ENCODE assay signal across 8 mouse cellular contexts in genomic region chr11:101172434-101172815, GRCm38 (mm10). TPM values are rescaled to one million over a fixed set of nuclear protein-coding genes. Genes with fewer than 3 reads are reported as not detected.
A peak's percentile ranks its signal among the peaks of the same experiment; 100 is the strongest.
DNase-seq lines count a peak whose midpoint lies in the region; ATAC-seq and TF ChIP-seq lines count a peak whose summit lies in the region.

No protein-coding gene starts in this region.

- DNase-seq in layer of hippocampus, adult 2 months (ENCODE audit: low spot score in 2 of 2), result no peak
- DNase-seq in layer of hippocampus, postnatal 36 days, result no peak
- no peak for DNase-seq in embryonic facial prominence, embryonic 11.5 days (ENCODE audit: low spot score)
- DNase-seq in cerebellum, postnatal 36 days, result no peak
- no peak for DNase-seq in adrenal gland, postnatal 4 days (ENCODE audit: low spot score in 2 of 2)

- H3K27ac ChIP-seq in layer of hippocampus, adult 2 months, result peak overlapping the region; percentile 84
- H3K27ac ChIP-seq in embryonic facial prominence, embryonic 11.5 days (replicated peaks; ENCODE audit: low read depth, low read length), result no peak overlapping the region
- H3K27ac ChIP-seq in intestine, postnatal 0 days (ENCODE audit: low read depth, low read length), result peak overlapping the region; percentile 17
- H3K27ac ChIP-seq in neural tube, embryonic 14.5 days (ENCODE audit: low read depth, low read length), result peak overlapping the region; percentile 82

- TF ChIP-seq CTCF in layer of hippocampus, adult 2 months (conservative IDR thresholded peaks at IDR 0.05), result no peak
- TF ChIP-seq CTCF in intestine, postnatal 0 days (IDR thresholded peaks at IDR 0.05; ENCODE audit: low read depth), result no peak

- peaks cover 18% of the 10 kb centered on the region for H3K4me1 ChIP-seq in embryonic facial prominence, embryonic 11.5 days (ENCODE audit: control insufficient read depth, insufficient read depth, low read length)
- peaks cover 26% of the 10 kb centered on the region for H3K4me1 ChIP-seq in intestine, postnatal 0 days (replicated peaks; ENCODE audit: control insufficient read depth, insufficient read depth, low read length)
- peaks cover 52% of the 10 kb centered on the region for H3K4me1 ChIP-seq in neural tube, embryonic 14.5 days (ENCODE audit: control insufficient read depth, insufficient read depth, low read length)

- H3K4me2 ChIP-seq in embryonic facial prominence, embryonic 11.5 days (ENCODE audit: low read depth, low read length), result peak overlapping the region; percentile 81
- peak overlapping the region; percentile 93 for H3K4me2 ChIP-seq in intestine, postnatal 0 days (replicated peaks; ENCODE audit: low read depth)
- H3K4me2 ChIP-seq in neural tube, embryonic 14.5 days (ENCODE audit: low read depth, low read length), result peak overlapping the region; percentile 87

- WGBS in embryonic facial prominence, embryonic 11.5 days, result 11% methylated on average over 5 of the region's 5 CpGs
- 19% methylated on average over 5 of the region's 5 CpGs for WGBS in intestine, postnatal 0 days
- WGBS in neural tube, embryonic 14.5 days, result 14% methylated on average over 5 of the region's 5 CpGs

- no peaks in the 10 kb centered on the region for H3K9me3 ChIP-seq in embryonic facial prominence, embryonic 11.5 days (replicated peaks; ENCODE audit: control insufficient read depth, low read length)
- H3K9me3 ChIP-seq in intestine, postnatal 0 days (ENCODE audit: control insufficient read depth), result no peaks in the 10 kb centered on the region
- no peaks in the 10 kb centered on the region for H3K9me3 ChIP-seq in neural tube, embryonic 14.5 days (ENCODE audit: control insufficient read depth, low read length)

- H3K27me3 ChIP-seq in embryonic facial prominence, embryonic 11.5 days (ENCODE audit: control insufficient read depth, insufficient read depth, low read length), result peaks cover 66% of the 10 kb centered on the region
- peaks cover 11% of the 10 kb centered on the region for H3K27me3 ChIP-seq in intestine, postnatal 0 days (replicated peaks; ENCODE audit: control insufficient read depth, insufficient read depth, low read length)
- H3K27me3 ChIP-seq in neural tube, embryonic 14.5 days (ENCODE audit: control insufficient read depth, insufficient read depth, low read length), result peaks cover 16% of the 10 kb centered on the region

- H3K36me3 ChIP-seq in embryonic facial prominence, embryonic 11.5 days (replicated peaks; ENCODE audit: control insufficient read depth, insufficient read depth, low read depth, low read length), result no peaks in the 10 kb centered on the region
- H3K36me3 ChIP-seq in intestine, postnatal 0 days (ENCODE audit: control insufficient read depth, insufficient read depth), result peaks cover 9% of the 10 kb centered on the region
- peaks cover 4% of the 10 kb centered on the region for H3K36me3 ChIP-seq in neural tube, embryonic 14.5 days (ENCODE audit: control insufficient read depth, insufficient read depth, low read length)

- peak overlapping the region; percentile 64 for H3K4me3 ChIP-seq in layer of hippocampus, adult 2 months
- H3K4me3 ChIP-seq in embryonic facial prominence, embryonic 11.5 days (ENCODE audit: low read depth, low read length), result peak overlapping the region; percentile 42
- H3K4me3 ChIP-seq in intestine, postnatal 0 days (ENCODE audit: low read depth, low read length), result peak overlapping the region; percentile 79
- H3K4me3 ChIP-seq in neural tube, embryonic 14.5 days (ENCODE audit: low read depth, low read length), result peak overlapping the region; percentile 50

- ATAC-seq in embryonic facial prominence, embryonic 11.5 days (replicated peaks; ENCODE audit: insufficient number of reproducible peaks, low FRiP score, low TSS enrichment, low read depth), result no peak
- ATAC-seq in intestine, postnatal 0 days, result no peak
- ATAC-seq in neural tube, embryonic 14.5 days (ENCODE audit: low read depth), result no peak
- ATAC-seq in megakaryocyte progenitor cell, adult 5-6 weeks (replicated peaks; ENCODE audit: poor library complexity), result no peak

- H3K9ac ChIP-seq in embryonic facial prominence, embryonic 11.5 days (replicated peaks; ENCODE audit: low read length), result peak overlapping the region; percentile 44
- 0 out of 2 replicates have a peak overlapping the region, but pooled peaks have one; percentile 45 for H3K9ac ChIP-seq in intestine, postnatal 0 days (ENCODE audit: low read depth, low read length)
- peak overlapping the region; percentile 63 for H3K9ac ChIP-seq in neural tube, embryonic 14.5 days (replicated peaks; ENCODE audit: low read depth, low read length)

RNA-seq across cellular contexts. Expression of gene Plekhh3, which starts 1.3 kb away (rescaled TPM):
- total RNA-seq in layer of hippocampus, adult 2 months (2021), result 10 to 100 TPM; 14.5 to 15.4 TPM
- total RNA-seq in layer of hippocampus, postnatal 36 days (2021), result 10 to 100 TPM; 12.5 to 14.8 TPM
- 3.7 and 5.3 TPM in 2 replicates for polyA plus RNA-seq in embryonic facial prominence, embryonic 11.5 days (2014; fragmentation: Nextera tagmentation; extraction: Ambion mirVana)
- 7.7 and 7.8 TPM in 2 replicates for polyA plus RNA-seq in intestine, postnatal 0 days (2015; fragmentation: Nextera tagmentation; extraction: Ambion mirVana)
- polyA plus RNA-seq in neural tube, embryonic 14.5 days (2014; fragmentation: Nextera tagmentation; extraction: Ambion mirVana), result 7.2 and 10.5 TPM in 2 replicates
- 0.66 TPM in 1 of 2 replicates, not detected in the other for total RNA-seq in megakaryocyte progenitor cell, adult 5-6 weeks (2015)
- total RNA-seq in megakaryocyte progenitor cell, adult 5-6 weeks (2017), result 0.14 and 1.0 TPM in 2 replicates
- 10 to 100 TPM; 26.9 to 30.7 TPM for total RNA-seq in adrenal gland, postnatal 4 days (2021)

RNA-seq across cellular contexts. Expression of gene Cntnap1, which starts 2.1 kb away (rescaled TPM):
- 100 to 1,000 TPM; 169 to 171 TPM for total RNA-seq in layer of hippocampus, adult 2 months (2021)
- total RNA-seq in layer of hippocampus, postnatal 36 days (2021), result 100 to 1,000 TPM; 168 to 169 TPM
- 0.28 and 0.39 TPM in 2 replicates for polyA plus RNA-seq in embryonic facial prominence, embryonic 11.5 days (2014; fragmentation: Nextera tagmentation; extraction: Ambion mirVana)
- 5.2 and 6.0 TPM in 2 replicates for polyA plus RNA-seq in intestine, postnatal 0 days (2015; fragmentation: Nextera tagmentation; extraction: Ambion mirVana)
- 7.5 and 8.3 TPM in 2 replicates for polyA plus RNA-seq in neural tube, embryonic 14.5 days (2014; fragmentation: Nextera tagmentation; extraction: Ambion mirVana)
- 0.51 and 0.77 TPM in 2 replicates for total RNA-seq in megakaryocyte progenitor cell, adult 5-6 weeks (2015)
- total RNA-seq in megakaryocyte progenitor cell, adult 5-6 weeks (2017), result 0.34 and 0.87 TPM in 2 replicates
- 1 to 10 TPM; 3.9 to 4.1 TPM for total RNA-seq in adrenal gland, postnatal 4 days (2021)

RNA-seq across cellular contexts. Expression of gene Ccr10, which starts 2.8 kb away (rescaled TPM):
- not detected for total RNA-seq in layer of hippocampus, adult 2 months (2021)
- not detected for total RNA-seq in layer of hippocampus, postnatal 36 days (2021)
- polyA plus RNA-seq in embryonic facial prominence, embryonic 11.5 days (2014; fragmentation: Nextera tagmentation; extraction: Ambion mirVana), result 0.20 TPM in 1 of 2 replicates, not detected in the other
- 0.13 and 0.22 TPM in 2 replicates for polyA plus RNA-seq in intestine, postnatal 0 days (2015; fragmentation: Nextera tagmentation; extraction: Ambion mirVana)
- polyA plus RNA-seq in neural tube, embryonic 14.5 days (2014; fragmentation: Nextera tagmentation; extraction: Ambion mirVana), result 0.12 and 0.30 TPM in 2 replicates
- total RNA-seq in megakaryocyte progenitor cell, adult 5-6 weeks (2015), result not detected in 2 replicates
- 0.41 TPM in 1 of 2 replicates, not detected in the other for total RNA-seq in megakaryocyte progenitor cell, adult 5-6 weeks (2017)
- total RNA-seq in adrenal gland, postnatal 4 days (2021), result under 1 TPM in 1 of 2 experiments, not detected in 1; 0.22 TPM

RNA-seq across cellular contexts. Expression of gene Tubg2, which starts 16.7 kb away (rescaled TPM):
- 10 to 100 TPM; 40.2 to 44.5 TPM for total RNA-seq in layer of hippocampus, adult 2 months (2021)
- 10 to 100 TPM; 39.9 to 40.7 TPM for total RNA-seq in layer of hippocampus, postnatal 36 days (2021)
- 7.8 and 8.0 TPM in 2 replicates for polyA plus RNA-seq in embryonic facial prominence, embryonic 11.5 days (2014; fragmentation: Nextera tagmentation; extraction: Ambion mirVana)
- 2.5 and 2.8 TPM in 2 replicates for polyA plus RNA-seq in intestine, postnatal 0 days (2015; fragmentation: Nextera tagmentation; extraction: Ambion mirVana)
- 48.5 and 62.6 TPM in 2 replicates for polyA plus RNA-seq in neural tube, embryonic 14.5 days (2014; fragmentation: Nextera tagmentation; extraction: Ambion mirVana)
- total RNA-seq in megakaryocyte progenitor cell, adult 5-6 weeks (2015), result not detected in 2 replicates
- total RNA-seq in megakaryocyte progenitor cell, adult 5-6 weeks (2017), result not detected in 2 replicates
- 1 to 10 TPM; 7.7 to 8.1 TPM for total RNA-seq in adrenal gland, postnatal 4 days (2021)

RNA-seq across cellular contexts. Expression of gene Tubg1, which starts 52.7 kb away (rescaled TPM):
- total RNA-seq in layer of hippocampus, adult 2 months (2021), result 10 to 100 TPM; 41.7 to 42.6 TPM
- total RNA-seq in layer of hippocampus, postnatal 36 days (2021), result 10 to 100 TPM; 39.7 to 41.8 TPM
- 91.6 and 98.4 TPM in 2 replicates for polyA plus RNA-seq in embryonic facial prominence, embryonic 11.5 days (2014; fragmentation: Nextera tagmentation; extraction: Ambion mirVana)
- 20.0 and 20.6 TPM in 2 replicates for polyA plus RNA-seq in intestine, postnatal 0 days (2015; fragmentation: Nextera tagmentation; extraction: Ambion mirVana)
- 63.3 and 63.7 TPM in 2 replicates for polyA plus RNA-seq in neural tube, embryonic 14.5 days (2014; fragmentation: Nextera tagmentation; extraction: Ambion mirVana)
- total RNA-seq in megakaryocyte progenitor cell, adult 5-6 weeks (2015), result 20.7 and 21.2 TPM in 2 replicates
- 41.4 and 43.3 TPM in 2 replicates for total RNA-seq in megakaryocyte progenitor cell, adult 5-6 weeks (2017)
- 10 to 100 TPM; 42.0 to 42.6 TPM for total RNA-seq in adrenal gland, postnatal 4 days (2021)

Comparison
In these comparisons a context has a peak if more than half of its experiments do, and no peak if none do; other contexts are left out.
1. RNA of gene Plekhh3, which starts 1.3 kb away (total RNA-seq): 26.9 to 30.7 TPM in adrenal gland, postnatal 4 days, 14.5 to 15.4 TPM in layer of hippocampus, adult 2 months and 12.5 to 14.8 TPM in layer of hippocampus, postnatal 36 days; 0.14 to 1.0 TPM in megakaryocyte progenitor cell, adult 5-6 weeks; every median in the first group is over 4 times any median in the second.
2. RNA of gene Cntnap1, which starts 2.1 kb away (total RNA-seq): 169 to 171 TPM in layer of hippocampus, adult 2 months and 168 to 169 TPM in layer of hippocampus, postnatal 36 days; 3.9 to 4.1 TPM in adrenal gland, postnatal 4 days and 0.34 to 0.87 TPM in megakaryocyte progenitor cell, adult 5-6 weeks; every median in the first group is over 10 times any median in the second.
3. Peak in every context shown above with its lines, with median percentiles within 50 percentile points of each other: H3K4me3 ChIP-seq, H3K4me2 ChIP-seq and H3K9ac ChIP-seq.